Mouse (Mus musculus): ENCODE data around the gene Klhdc3.

The Klhdc3 gene

GRCm38 (mm10) chr17:46651755-46652547 lies 28.8 kb downstream of the Klhdc3 start:
- DNase-seq: no peak

- no peak for DNase-seq
These were observed 29.4 kb downstream of the Klhdc3 start for GRCm38 (mm10) chr17:46651292-46651691.

- peak; percentile 93 for DNase-seq
These were observed 30.3 kb downstream of the Klhdc3 start, which contains the start of gene Cul7 for GRCm38 (mm10) chr17:46650232-46651031. Gene Cul7 (plus strand): TSS chr17:46650337.

- DNase-seq: no peak
These were observed 30.9 kb downstream of the Klhdc3 start for GRCm38 (mm10) chr17:46649811-46650210.

GRCm38 (mm10) chr17:46648436-46648835 lies 32.3 kb downstream of the Klhdc3 start:
- no peak for DNase-seq

- DNase-seq: no peak
These were observed 33.4 kb downstream of the Klhdc3 start for GRCm38 (mm10) chr17:46647279-46647678.

GRCm38 (mm10) chr17:46646322-46646662 lies 34.4 kb downstream of the Klhdc3 start:
- no peak for DNase-seq

GRCm38 (mm10) chr17:46645561-46646321 lies 35.0 kb downstream of the Klhdc3 start, which contains the start of the genes Klc4 and Mrpl2:
Gene Klc4 (minus strand): TSS chr17:46646022.
Gene Mrpl2 (plus strand): TSS chr17:46646229.
- peak; percentile 98 for DNase-seq

GRCm38 (mm10) chr17:46644916-46645475 lies 35.7 kb downstream of the Klhdc3 start:
- DNase-seq: no peak

- DNase-seq: no peak
These were observed 36.4 kb downstream of the Klhdc3 start for GRCm38 (mm10) chr17:46644152-46644805.

- no peak for DNase-seq
These were observed 38.7 kb downstream of the Klhdc3 start for GRCm38 (mm10) chr17:46642060-46642459.

- no peak for DNase-seq
These were observed 40.8 kb downstream of the Klhdc3 start for GRCm38 (mm10) chr17:46639929-46640328.

- no peak for DNase-seq
These were observed 43.7 kb downstream of the Klhdc3 start for GRCm38 (mm10) chr17:46636831-46637523.

- no peak for DNase-seq
These were observed 50.9 kb downstream of the Klhdc3 start for GRCm38 (mm10) chr17:46629685-46630441.

- DNase-seq: peak; percentile 81
These were observed 51.7 kb downstream of the Klhdc3 start, which contains the start of gene Ptk7 for GRCm38 (mm10) chr17:46628791-46629684. Gene Ptk7 (minus strand): TSS chr17:46629504.

GRCm38 (mm10) chr17:46628471-46628790 lies 52.3 kb downstream of the Klhdc3 start:
- DNase-seq: no peak

- DNase-seq: no peak
These were observed 53.3 kb downstream of the Klhdc3 start for GRCm38 (mm10) chr17:46627409-46627808.

- no peak for DNase-seq
These were observed 56.1 kb downstream of the Klhdc3 start for GRCm38 (mm10) chr17:46624598-46624997.

Data from right cerebral cortex, postnatal 14 days (tissue).